Mouse (Mus musculus) embryonic fibroblast, embryonic 13.5 days (primary cell): ENCODE data around the gene Timm13. TPM values are rescaled to one million over a fixed set of nuclear protein-coding genes. Genes with fewer than 3 reads are reported as not detected.
A peak's percentile ranks its signal among the peaks of the same experiment; 100 is the strongest.

ENCODE experiments used
- H3K27ac ChIP-seq: 2 replicates; pipeline ENCODE4 v1.5.1; 2012; ENCODE audit warnings: low read length, control low read depth, inconsistent platforms; ENCODE audit not compliant: insufficient read depth
- H3K4me1 ChIP-seq: 2 replicates; pipeline ENCODE4 v1.6.1; 2011; ENCODE audit warnings: low read length; ENCODE audit not compliant: control insufficient read depth, insufficient read depth
- H3K4me3 ChIP-seq: 2 replicates; pipeline ENCODE4 v1.5.1; 2011; ENCODE audit warnings: mild to moderate bottlenecking, control low read depth, low read length; ENCODE audit not compliant: insufficient read depth
- CTCF ChIP-seq: IDR thresholded peaks from 2 replicates; pipeline ENCODE4 v1.5.1; 2011; ENCODE audit warnings: mild to moderate bottlenecking, control low read depth, low read length, moderate library complexity, borderline replicate concordance; ENCODE audit not compliant: insufficient read depth
- POLR2A ChIP-seq: IDR thresholded peaks from 2 replicates; pipeline ENCODE4 v1.6.1; 2011; ENCODE audit warnings: low read depth, mild to moderate bottlenecking, control low read depth, low read length, moderate library complexity
- polyA plus RNA-seq: library from polyadenylated mRNA; stranded (reverse); fragments of >200 nt; gene quantifications from 2 replicates; pipeline ENCODE4 v1.2.4, GENCODE M21; 2011; ENCODE audit warnings: low read depth; ENCODE audit not compliant: missing spikeins, insufficient read length

The Timm13 gene
- polyA plus RNA-seq, 1 experiment = 75.8 TPM

DNA sequence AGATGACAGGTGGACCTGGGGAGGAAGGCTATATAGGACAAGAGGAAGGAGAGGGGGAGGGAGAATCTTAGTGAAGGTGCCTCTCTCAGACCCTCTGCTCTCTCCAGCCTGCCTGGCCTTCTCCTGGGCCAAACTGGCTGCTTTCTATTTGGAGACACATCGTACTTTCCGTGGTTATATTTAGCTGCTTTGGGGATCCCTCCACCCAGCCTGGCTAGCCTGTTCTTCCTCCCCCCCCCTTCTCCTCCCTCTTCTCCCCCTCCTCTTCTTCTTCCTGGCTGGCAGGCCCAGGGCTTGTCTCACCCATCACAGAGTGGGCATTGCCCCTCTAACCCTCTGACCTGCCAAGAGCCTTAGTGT, 40.2 kb upstream of the Timm13 start:
- no peak overlapping the region for H3K4me3 ChIP-seq
- H3K4me1 ChIP-seq = peaks cover 34% of the 10 kb centered on the region
- H3K27ac ChIP-seq = peak overlapping the region; percentile 70
- no peak for TF ChIP-seq POLR2A

DNA sequence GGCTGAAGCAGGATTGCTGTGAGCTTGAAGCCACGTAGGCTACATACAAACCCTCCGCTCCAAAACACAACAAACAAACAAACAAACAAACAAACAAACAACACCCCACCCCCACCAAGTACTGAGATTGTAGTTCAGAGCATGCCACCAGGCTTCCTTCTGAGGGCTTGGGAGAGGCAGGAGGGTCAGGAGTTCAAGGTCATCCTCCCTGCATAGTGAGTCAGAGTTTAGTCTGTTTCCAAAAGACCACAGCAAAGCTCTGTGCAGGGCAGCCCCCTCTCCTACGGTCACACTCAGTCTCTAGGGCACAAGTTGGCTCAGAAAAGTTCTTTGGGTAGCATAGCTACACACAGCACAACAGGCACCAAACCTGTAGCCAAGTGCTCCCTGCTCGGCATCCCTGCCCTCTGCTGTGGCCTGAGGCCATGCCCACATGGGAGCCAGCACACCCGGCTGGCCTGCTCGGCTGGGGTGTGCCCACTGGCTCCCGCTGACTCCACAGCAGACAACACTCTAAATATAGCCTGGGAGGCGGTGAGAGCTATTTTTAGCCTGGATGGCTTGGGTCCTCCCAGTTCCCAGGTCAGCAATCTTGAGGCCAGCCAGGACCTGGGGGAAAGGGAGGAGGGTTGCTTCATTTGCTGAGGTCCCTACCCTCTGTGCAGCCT, 39.7 kb upstream of the Timm13 start:
- Histone ChIP-seq H3K4me3 (no peak overlapping the region), H3K27ac (peak overlapping the region; percentile 70), H3K4me1 (peaks cover 34% of the 10 kb centered on the region)
- 0 out of 2 replicates have a peak, but pooled peaks have one; percentile 11 for TF ChIP-seq POLR2A
- TF ChIP-seq CTCF = no peak

DNA sequence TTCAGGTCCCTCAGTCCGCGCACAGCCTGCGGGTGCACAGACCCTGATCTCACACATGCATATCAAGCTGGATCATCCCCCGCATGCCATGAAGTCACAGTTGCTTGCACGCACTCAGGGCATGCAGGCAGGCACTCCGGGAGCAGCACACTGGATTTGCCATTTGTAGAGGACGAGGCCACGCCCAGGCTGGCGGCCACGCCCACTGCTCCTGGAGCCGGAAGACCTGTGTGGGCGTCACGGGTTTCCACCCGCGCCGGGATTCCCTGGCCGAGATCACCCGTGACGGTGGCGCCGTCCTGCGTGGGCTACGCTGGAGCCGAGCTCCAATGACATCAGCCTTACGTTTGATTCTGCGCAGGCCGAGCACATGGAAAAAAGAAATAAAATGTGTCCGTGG, 38.9 kb upstream of the Timm13 start:
- peak overlapping the region; percentile 70 for H3K27ac ChIP-seq
- TF ChIP-seq CTCF (no peak), POLR2A (peak; percentile 65)

DNA sequence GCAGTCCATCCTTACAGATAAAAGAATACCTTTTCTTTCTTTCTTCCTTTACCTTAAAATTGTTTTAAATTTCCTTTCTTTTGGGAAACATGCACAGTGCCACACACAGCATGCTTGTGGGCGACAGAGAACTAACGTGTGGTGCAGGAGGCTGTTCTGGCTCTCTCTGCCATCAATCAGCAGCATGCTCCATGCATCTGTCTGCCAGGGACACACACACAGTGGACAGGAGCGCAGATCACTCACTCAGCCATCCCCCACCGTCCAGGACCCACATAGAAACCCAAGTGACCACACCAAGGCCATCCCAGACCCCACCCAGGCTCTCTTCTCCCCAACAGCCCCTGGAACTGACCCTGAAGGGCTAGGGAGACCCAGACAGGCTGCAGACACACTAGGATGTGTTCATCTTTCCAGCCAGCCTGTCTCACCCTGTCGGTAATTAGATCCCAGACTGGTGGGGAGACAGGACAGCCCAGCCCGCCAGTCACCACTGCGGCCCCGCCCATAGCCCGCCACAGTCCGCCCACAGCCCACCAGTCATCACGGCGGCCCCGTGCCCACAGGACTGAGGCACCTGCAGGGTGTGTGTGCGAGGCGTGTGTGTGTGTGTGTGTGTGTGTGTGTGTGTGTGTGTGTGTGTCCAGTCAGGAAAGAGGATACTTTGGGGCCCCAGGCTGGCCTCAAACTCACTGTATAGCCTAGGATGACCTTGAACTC, 38.2 kb upstream of the Timm13 start:
- H3K4me3 ChIP-seq = no peak overlapping the region
- H3K27ac ChIP-seq = peak overlapping the region; percentile 19
- H3K4me1 ChIP-seq = peaks cover 36% of the 10 kb centered on the region
- no peak for TF ChIP-seq POLR2A
- TF ChIP-seq CTCF = no peak

More for the DNA sequence above, 38.9 kb upstream of the Timm13 start:
- Histone ChIP-seq H3K4me3 (no peak overlapping the region), H3K4me1 (peaks cover 36% of the 10 kb centered on the region)

- TF ChIP-seq CTCF (no peak), POLR2A (no peak)
- Histone ChIP-seq H3K4me3 (no peak overlapping the region), H3K27ac (no peak overlapping the region), H3K4me1 (peaks cover 40% of the 10 kb centered on the region)
Measured at GRCm38 (mm10) chr10:80937646-80938045, 36.9 kb upstream of the Timm13 start.

- Histone ChIP-seq H3K27ac (no peak overlapping the region), H3K4me3 (no peak overlapping the region), H3K4me1 (peaks cover 40% of the 10 kb centered on the region)
- no peak for TF ChIP-seq CTCF
- no peak for TF ChIP-seq POLR2A
Measured at GRCm38 (mm10) chr10:80936810-80937164, 36.0 kb upstream of the Timm13 start.

GRCm38 (mm10) chr10:80936135-80936809, 35.5 kb upstream of the Timm13 start:
- Histone ChIP-seq H3K27ac (peak overlapping the region; percentile 36), H3K4me1 (peaks cover 39% of the 10 kb centered on the region), H3K4me3 (no peak overlapping the region)
- no peak for TF ChIP-seq POLR2A
- TF ChIP-seq CTCF = no peak

GRCm38 (mm10) chr10:80935698-80936097, 34.9 kb upstream of the Timm13 start:
- Histone ChIP-seq H3K4me3 (no peak overlapping the region), H3K27ac (peak overlapping the region; percentile 36), H3K4me1 (peaks cover 36% of the 10 kb centered on the region)
- TF ChIP-seq CTCF (no peak), POLR2A (no peak)

DNA sequence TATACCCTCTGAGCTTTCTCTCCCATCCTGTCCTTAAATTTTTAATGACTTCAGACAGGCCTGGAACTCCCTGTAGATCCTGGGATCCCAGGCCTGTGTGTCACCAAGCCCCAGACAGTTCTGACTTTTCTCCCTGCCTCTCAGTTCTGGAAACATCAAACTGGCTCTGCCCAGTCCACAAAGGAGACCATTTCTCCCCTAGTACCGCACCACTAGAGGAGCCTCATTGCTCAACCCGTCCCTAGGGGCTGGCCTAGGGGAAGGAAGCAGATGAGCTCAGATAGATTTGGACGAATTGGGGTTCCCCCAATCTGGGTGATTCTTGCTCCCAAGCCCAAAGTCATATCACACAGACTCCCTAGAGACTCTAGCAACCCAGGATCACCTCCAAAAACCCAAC, 34.5 kb upstream of the Timm13 start:
- peaks cover 33% of the 10 kb centered on the region for H3K4me1 ChIP-seq
- no peak for TF ChIP-seq CTCF
- no peak for TF ChIP-seq POLR2A
- H3K4me3 ChIP-seq = no peak overlapping the region
- peak overlapping the region; percentile 63 for H3K27ac ChIP-seq
